Mouse (Mus musculus) heart, postnatal 0 days (tissue): ENCODE measurements around the gene Syn2.

ENCODE experiments used
- CTCF ChIP-seq: IDR thresholded peaks from 2 replicates; pipeline ENCODE4 v1.5.1; 2016; ENCODE audit warnings: antibody characterized with exemption, control low read depth, low read depth
- EP300 ChIP-seq: IDR thresholded peaks from 2 replicates; pipeline ENCODE4 v1.6.1; 2016; ENCODE audit warnings: antibody characterized with exemption, low read depth

DNA sequence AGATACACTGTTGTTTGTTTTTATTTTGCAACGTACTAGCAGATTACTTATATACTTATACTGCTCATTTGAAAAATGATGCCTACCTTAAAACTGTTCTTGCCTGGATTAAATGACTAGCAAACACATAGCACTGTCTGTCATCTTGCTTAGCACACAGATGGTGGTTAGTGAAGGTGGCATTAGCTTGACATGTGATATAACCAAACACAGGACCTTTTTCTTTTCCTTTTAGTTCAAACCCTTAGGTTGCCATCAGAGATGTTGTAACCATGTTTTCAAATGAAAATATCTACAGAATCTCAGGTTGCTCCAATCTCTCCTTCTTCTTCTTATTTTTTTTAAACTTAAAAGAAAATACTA lies 9.4 kb upstream of the Syn2 start:
- TF ChIP-seq CTCF = no peak
- TF ChIP-seq EP300 = no peak
